ENCODE assay signal across 8 mouse cellular contexts in genomic region chr16:20497980-20498676, GRCm38 (mm10). TPM values are rescaled to one million over a fixed set of nuclear protein-coding genes. Genes with fewer than 3 reads are reported as not detected.
A peak's percentile ranks its signal among the peaks of the same experiment; 100 is the strongest.
DNase-seq lines count a peak whose midpoint lies in the region; ATAC-seq and TF ChIP-seq lines count a peak whose summit lies in the region.

No protein-coding gene starts in this region.

- ATAC-seq in cerebellum, adult (ENCODE audit: insufficient number of reproducible peaks, low FRiP score, low TSS enrichment), result no peak
- peak; percentile 84 for ATAC-seq in forebrain, postnatal 0 days
- no peak for ATAC-seq in liver, embryonic 12.5 days

- TF ChIP-seq POLR2A in cerebellum, adult 2 months (IDR thresholded peaks at IDR 0.05; ENCODE audit: borderline replicate concordance, insufficient read depth, low read length), result no peak
- no peak for TF ChIP-seq POLR2A in CH12.LX (IDR thresholded peaks at IDR 0.05; ENCODE audit: low read depth, low read length)

- no peak overlapping the region for H3K27ac ChIP-seq in cerebellum, adult 2 months (ENCODE audit: insufficient read depth, low read length)
- no peak overlapping the region for H3K27ac ChIP-seq in CH12.LX (ENCODE audit: insufficient read depth, low read depth)
- H3K27ac ChIP-seq in forebrain, postnatal 0 days (ENCODE audit: low read depth, low read length), result peak overlapping the region; percentile 89; the same call in 1 of the 2 replicates
- peak overlapping the region; percentile 57; the same call in 1 of the 2 replicates for H3K27ac ChIP-seq in liver, embryonic 12.5 days

- dilution Hi-C loops in CH12.LX (cut with MboI; ENCODE audit: extremely low pct_ligation_motif_present, extremely low pct_unique_long_range_greater_than_20kb, low sequenced_read_pairs), result no loop called here

- peak overlapping the region; percentile 8; the same call in 1 of the 2 replicates for H3K4me2 ChIP-seq in CH12.LX (ENCODE audit: insufficient read depth, low read depth, poor library complexity, severe bottlenecking)
- peak overlapping the region; percentile 57 for H3K4me2 ChIP-seq in forebrain, postnatal 0 days (ENCODE audit: low read depth)
- H3K4me2 ChIP-seq in liver, embryonic 12.5 days, result peak overlapping the region; percentile 81

- H3K4me3 ChIP-seq in cerebellum, adult 2 months (replicated peaks; ENCODE audit: insufficient read depth, low read depth, low read length), result peak overlapping the region; percentile 72
- peak overlapping the region; percentile 76 to 99 (median 89) for H3K4me3 ChIP-seq in CH12.LX (replicated peaks in 1 of 3; ENCODE audit: low read depth in 2 of 3, low read length in 2 of 3, poor library complexity in 1 of 3)
- peak overlapping the region; percentile 83 for H3K4me3 ChIP-seq in forebrain, postnatal 0 days (ENCODE audit: low read depth, low read length)
- peak overlapping the region; percentile 87 for H3K4me3 ChIP-seq in liver, embryonic 12.5 days

- DNase-seq in cerebellum, adult 2 months, result peak in 1 of 2 experiments; percentile 18
- DNase-seq in CH12.LX (ENCODE audit: extremely low read depth), result no peak
- DNase-seq in forebrain, postnatal 0 days, result no peak
- DNase-seq in thymus, postnatal 14 days, result peak; percentile 39
- DNase-seq in adrenal gland, adult 18-20 months (ENCODE audit: low spot score in 2 of 2), result no peak
- DNase-seq in layer of hippocampus, adult 8-10 months (ENCODE audit: low spot score in 2 of 2), result no peak

- in situ Hi-C loops in CH12.LX (cut with MboI; ENCODE audit: low pct_ligation_motif_present, low pct_unique_long_range_greater_than_20kb, low sequenced_read_pairs), result loop anchor here (25.0 kb wide), 1 partner anchor 286 kb away; no protein-coding TSS in a partner anchor

- H3K4me1 ChIP-seq in cerebellum, adult 2 months (ENCODE audit: control insufficient read depth, insufficient read depth, low read length), result no peaks in the 10 kb centered on the region; the same call in 1 of the 2 replicates
- peaks cover 0 to 11% of the 10 kb centered on the region in 2 experiments; a peak in 2 of 4 replicates for H3K4me1 ChIP-seq in CH12.LX (ENCODE audit: control insufficient read depth in 1 of 2, insufficient read depth in 2 of 2)
- H3K4me1 ChIP-seq in forebrain, postnatal 0 days (ENCODE audit: insufficient read depth), result no peaks in the 10 kb centered on the region
- H3K4me1 ChIP-seq in liver, embryonic 12.5 days, result peaks cover 18% of the 10 kb centered on the region

- H3K9ac ChIP-seq in CH12.LX (ENCODE audit: insufficient read depth, low read depth), result no peak overlapping the region
- H3K9ac ChIP-seq in forebrain, postnatal 0 days, result peak overlapping the region; percentile 82
- peak overlapping the region; percentile 87 for H3K9ac ChIP-seq in liver, embryonic 12.5 days

- no peak for TF ChIP-seq CTCF in cerebellum, adult 2 months (IDR thresholded peaks at IDR 0.05; ENCODE audit: borderline replicate concordance, insufficient read depth, low read depth, low read length)
- no peak for TF ChIP-seq CTCF in CH12.LX (conservative IDR thresholded peaks at IDR 0.05 in 1 of 2, IDR thresholded peaks at IDR 0.05 in 1 of 2; ENCODE audit: low read depth in 2 of 2, low read length in 2 of 2)
- TF ChIP-seq CTCF in forebrain, postnatal 0 days (IDR thresholded peaks at IDR 0.05; ENCODE audit: low read depth), result no peak

- peaks cover 21 to 29% of the 10 kb centered on the region in 2 experiments for H3K36me3 ChIP-seq in CH12.LX (replicated peaks in 1 of 2; ENCODE audit: control insufficient read depth in 1 of 2, insufficient read depth in 1 of 2, low read length in 1 of 2)
- peaks cover 22% of the 10 kb centered on the region for H3K36me3 ChIP-seq in forebrain, postnatal 0 days (ENCODE audit: insufficient read depth)
- H3K36me3 ChIP-seq in liver, embryonic 12.5 days, result peaks cover 30% of the 10 kb centered on the region

- 6% methylated on average over 16 of the region's 16 CpGs for WGBS in cerebellum, adult 2 months
- 12% methylated on average over 16 of the region's 16 CpGs for WGBS in forebrain, postnatal 0 days
- 15% methylated on average over 16 of the region's 16 CpGs for WGBS in liver, embryonic 12.5 days (ENCODE audit: insufficient replicate concordance)

- TF ChIP-seq RAD21 in CH12.LX (IDR thresholded peaks at IDR 0.05; ENCODE audit: low read depth, low read length), result no peak

- H3K9me3 ChIP-seq in CH12.LX (replicated peaks; ENCODE audit: low read length), result peaks cover 8% of the 10 kb centered on the region
- no peaks in the 10 kb centered on the region for H3K9me3 ChIP-seq in forebrain, postnatal 0 days (ENCODE audit: low read length)
- H3K9me3 ChIP-seq in liver, embryonic 12.5 days (replicated peaks), result no peaks in the 10 kb centered on the region

- no peak for TF ChIP-seq EP300 in CH12.LX (IDR thresholded peaks at IDR 0.05; ENCODE audit: low read length)

- H3K79me2 ChIP-seq in CH12.LX (replicated peaks; ENCODE audit: control insufficient read depth, extremely low read depth, insufficient read depth, poor library complexity, severe bottlenecking), result peaks cover 15% of the 10 kb centered on the region

- H3K27me3 ChIP-seq in cerebellum, adult 2 months (ENCODE audit: control insufficient read depth, insufficient read depth, low read length), result no peaks in the 10 kb centered on the region
- no peaks in the 10 kb centered on the region for H3K27me3 ChIP-seq in CH12.LX (replicated peaks)
- no peaks in the 10 kb centered on the region for H3K27me3 ChIP-seq in forebrain, postnatal 0 days (ENCODE audit: insufficient read depth, low read length)
- no peaks in the 10 kb centered on the region for H3K27me3 ChIP-seq in liver, embryonic 12.5 days (replicated peaks)

TF ChIP-seq in CH12.LX, 34 proteins besides CTCF, POLR2A, EP300 and RAD21 (continues in another document):
- TF ChIP-seq SMC3 (IDR thresholded peaks at IDR 0.05; ENCODE audit: low read depth, low read length) (no peak), UBTF (IDR thresholded peaks at IDR 0.05; ENCODE audit: low read depth, low read length) (no peak), HCFC1 (IDR thresholded peaks at IDR 0.05; ENCODE audit: low read depth, low read length) (no peak), MAZ (IDR thresholded peaks at IDR 0.05; ENCODE audit: low read depth, low read length) (no peak), ZKSCAN1 (IDR thresholded peaks at IDR 0.05; ENCODE audit: borderline replicate concordance, low read depth, low read length) (no peak), SIN3A (IDR thresholded peaks at IDR 0.05; ENCODE audit: low read length) (no peak), NRF1 (IDR thresholded peaks at IDR 0.05; ENCODE audit: low read depth, low read length) (no peak), GABPA (IDR thresholded peaks at IDR 0.05; ENCODE audit: insufficient replicate concordance, low read depth, low read length) (no peak), MAFK (IDR thresholded peaks at IDR 0.05; ENCODE audit: insufficient replicate concordance, low read length) (no peak), USF1 (IDR thresholded peaks at IDR 0.05; ENCODE audit: low read depth, low read length) (no peak), MEF2A (IDR thresholded peaks at IDR 0.05; ENCODE audit: borderline replicate concordance, low read depth, low read length) (no peak), PAX5 (IDR thresholded peaks at IDR 0.05; ENCODE audit: low read length) (no peak), CHD1 (IDR thresholded peaks at IDR 0.05; ENCODE audit: low read depth, low read length) (no peak), ZC3H11A (IDR thresholded peaks at IDR 0.05; ENCODE audit: low read depth, low read length) (no peak)

RNA-seq across cellular contexts. Expression of gene Eif2b5, which starts 0.5 kb away (rescaled TPM):
- 52.4 and 53.3 TPM in 2 replicates for polyA plus RNA-seq in cerebellum, adult 2 months (2012; rRNA removed)
- total RNA-seq in CH12.LX (2012; rRNA removed), result 179 and 208 TPM in 2 replicates
- 183 and 203 TPM in 2 replicates for total RNA-seq in CH12.LX (2014; rRNA removed)
- 139 and 151 TPM in 2 replicates for polyA plus RNA-seq in CH12.LX (2012; ENCODE audit: insufficient read length, low read depth)
- total RNA-seq in forebrain, postnatal 0 days (2014; rRNA removed), result 91.3 and 102 TPM in 2 replicates
- 70.8 and 77.6 TPM in 2 replicates for polyA plus RNA-seq in forebrain, postnatal 0 days (2015; fragmentation: Nextera tagmentation; extraction: Ambion mirVana)
- polyA plus RNA-seq in liver, embryonic 12.5 days (2016; fragmentation: Nextera tagmentation; extraction: Ambion mirVana), result 90.0 and 99.7 TPM in 2 replicates
- 10 to 100 TPM; 58.2 to 60.1 TPM for total RNA-seq in adrenal gland, adult 18-20 months (2021)
- total RNA-seq in layer of hippocampus, adult 8-10 months (2022), result 10 to 100 TPM; 48.2 to 57.6 (median 55.7) TPM

RNA-seq across cellular contexts. Expression of gene Dvl3, which starts 18.7 kb away (rescaled TPM):
- polyA plus RNA-seq in cerebellum, adult 2 months (2012; rRNA removed), result 60.2 and 66.5 TPM in 2 replicates
- total RNA-seq in CH12.LX (2012; rRNA removed), result 7.6 and 7.7 TPM in 2 replicates
- 1.8 and 1.9 TPM in 2 replicates for total RNA-seq in CH12.LX (2014; rRNA removed)
- polyA plus RNA-seq in CH12.LX (2012; ENCODE audit: insufficient read length, low read depth), result 14.8 and 16.9 TPM in 2 replicates
- total RNA-seq in forebrain, postnatal 0 days (2014; rRNA removed), result 21.1 and 28.6 TPM in 2 replicates
- polyA plus RNA-seq in forebrain, postnatal 0 days (2015; fragmentation: Nextera tagmentation; extraction: Ambion mirVana), result 23.9 and 25.8 TPM in 2 replicates
- polyA plus RNA-seq in liver, embryonic 12.5 days (2016; fragmentation: Nextera tagmentation; extraction: Ambion mirVana), result 8.0 and 8.8 TPM in 2 replicates
- 10 to 100 TPM; 40.1 to 44.5 TPM for total RNA-seq in adrenal gland, adult 18-20 months (2021)
- 10 to 100 TPM; 50.2 to 61.7 (median 53.6) TPM for total RNA-seq in layer of hippocampus, adult 8-10 months (2022)

RNA-seq across cellular contexts. Expression of gene Ap2m1, which starts 37.1 kb away (rescaled TPM):
- 1,156 and 1,178 TPM in 2 replicates for polyA plus RNA-seq in cerebellum, adult 2 months (2012; rRNA removed)
- total RNA-seq in CH12.LX (2012; rRNA removed) (315 and 343 TPM in 2 replicates), CH12.LX (2014; rRNA removed) (375 and 415 TPM in 2 replicates)
- polyA plus RNA-seq in CH12.LX (2012; ENCODE audit: insufficient read length, low read depth), result 304 and 319 TPM in 2 replicates
- 958 and 994 TPM in 2 replicates for total RNA-seq in forebrain, postnatal 0 days (2014; rRNA removed)
- 1,434 and 1,486 TPM in 2 replicates for polyA plus RNA-seq in forebrain, postnatal 0 days (2015; fragmentation: Nextera tagmentation; extraction: Ambion mirVana)
- polyA plus RNA-seq in liver, embryonic 12.5 days (2016; fragmentation: Nextera tagmentation; extraction: Ambion mirVana), result 463 and 468 TPM in 2 replicates
- total RNA-seq in adrenal gland, adult 18-20 months (2021), result 100 to 1,000 TPM; 277 to 333 TPM
- 100 to 1,000 TPM; 669 to 728 (median 710) TPM for total RNA-seq in layer of hippocampus, adult 8-10 months (2022)

RNA-seq across cellular contexts. Expression of gene Abcf3, which starts 50.2 kb away (rescaled TPM):
- 107 and 112 TPM in 2 replicates for polyA plus RNA-seq in cerebellum, adult 2 months (2012; rRNA removed)
- total RNA-seq in CH12.LX (2012; rRNA removed) (48.6 and 61.4 TPM in 2 replicates), CH12.LX (2014; rRNA removed) (46.9 and 55.7 TPM in 2 replicates)
- 98.0 and 98.9 TPM in 2 replicates for polyA plus RNA-seq in CH12.LX (2012; ENCODE audit: insufficient read length, low read depth)
- 71.7 and 72.7 TPM in 2 replicates for total RNA-seq in forebrain, postnatal 0 days (2014; rRNA removed)
- polyA plus RNA-seq in forebrain, postnatal 0 days (2015; fragmentation: Nextera tagmentation; extraction: Ambion mirVana), result 58.0 and 60.3 TPM in 2 replicates
- polyA plus RNA-seq in liver, embryonic 12.5 days (2016; fragmentation: Nextera tagmentation; extraction: Ambion mirVana), result 38.8 and 40.5 TPM in 2 replicates
- 10 to 100 TPM; 94.3 to 94.4 TPM for total RNA-seq in adrenal gland, adult 18-20 months (2021)
- 100 to 1,000 TPM in 2 of 4 experiments, 10 to 100 TPM in 2; 90.6 to 109 (median 98.4) TPM for total RNA-seq in layer of hippocampus, adult 8-10 months (2022)

Comparison
In these comparisons a context has a peak if more than half of its experiments do, and no peak if none do; other contexts are left out.
1. H3K27ac ChIP-seq: peak in forebrain, postnatal 0 days (single experiment) and liver, embryonic 12.5 days (single experiment); none in cerebellum, adult 2 months (single experiment) and CH12.LX (single experiment).
2. H3K4me2 ChIP-seq: peak in every context shown above with its lines; median percentile 81 in liver, embryonic 12.5 days; 57 in forebrain, postnatal 0 days; 8 in CH12.LX.
3. Peak in every context shown above with its lines, with median percentiles within 50 percentile points of each other: H3K4me3 ChIP-seq.